Mouse (Mus musculus): Measurements from ENCODE around the gene Pdlim4.
"Not testable (repeated sequence)": the region's sequence is repeated elsewhere in the genome, so short reads cannot be mapped to it uniquely, and the experiment has no call there.

Pdlim4 gene

GRCm38 (mm10) chr11:54011255-54011654 is 57.6 kb downstream of the Pdlim4 start:
- DNase-seq = no peak

GRCm38 (mm10) chr11:54008416-54008920 is 60.3 kb downstream of the Pdlim4 start:
- DNase-seq = no peak

GRCm38 (mm10) chr11:54007717-54008116 is 61.1 kb downstream of the Pdlim4 start:
- DNase-seq = peak; percentile 84 to 87

GRCm38 (mm10) chr11:54006901-54007300 is 61.9 kb downstream of the Pdlim4 start:
- peak; percentile 77 to 80 for DNase-seq

- not testable (repeated sequence) for DNase-seq
These were observed 62.5 kb downstream of the Pdlim4 start for GRCm38 (mm10) chr11:54006362-54006761.
